Mouse (Mus musculus) adrenal gland, adult (tissue): ENCODE measurements around the gene Rab5a.
A peak's percentile ranks its signal among the peaks of the same experiment; 100 is the strongest.
"Not testable (repeated sequence)": the region's sequence is repeated elsewhere in the genome, so short reads cannot be mapped to it uniquely, and the experiment has no call there.

ENCODE experiments used
- DNase-seq, 2 experiments: peaks; one replicate each; pipeline ENCODE4 v3.0.0; 2022 to 2023; ENCODE audit warnings: low spot score in 1 of 2; ENCODE audit not compliant: inconsistent age in 2 of 2

The Rab5a gene

DNA sequence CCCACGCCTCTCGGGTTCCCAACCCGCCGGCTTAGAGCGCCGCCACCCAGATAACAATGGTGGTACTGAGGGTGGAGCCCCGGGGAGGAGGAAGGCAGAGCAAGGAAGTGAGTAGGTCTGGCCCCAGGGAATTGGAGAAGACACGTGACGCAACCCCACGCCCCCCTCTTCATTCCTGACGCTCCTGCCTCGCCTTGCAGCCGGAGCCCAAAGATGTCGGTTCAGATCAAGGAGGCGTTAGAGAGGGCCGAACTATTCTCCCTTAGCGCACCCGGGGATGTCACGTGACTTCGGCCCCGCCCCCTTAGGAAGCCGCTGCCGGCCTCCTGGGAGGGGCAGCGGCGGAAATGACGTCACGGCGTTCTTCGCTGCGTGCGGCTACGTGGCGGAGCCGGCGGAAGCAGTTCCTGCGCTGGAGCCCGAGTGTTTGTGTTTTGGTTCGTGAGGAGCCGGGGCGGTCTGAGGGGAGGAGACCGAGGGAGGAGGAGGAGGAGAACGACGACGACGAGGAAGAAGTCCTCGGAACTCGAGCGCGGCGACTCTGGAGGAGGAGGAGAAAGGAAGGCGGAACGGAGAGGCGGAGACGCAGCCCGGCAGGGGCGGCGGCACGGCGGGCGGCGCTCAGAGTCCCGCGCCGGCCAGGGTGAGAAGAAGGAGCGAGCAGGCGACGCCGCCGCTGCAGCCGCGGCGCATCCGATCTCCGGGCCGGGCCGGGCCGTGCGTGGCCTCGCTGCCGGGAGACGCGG, at the start of gene Rab5a:
TSS of gene Rab5a (plus strand) at position 377 of the 746 bp plus-strand sequence.
- peak; percentile 100 for DNase-seq

GRCm38 (mm10) chr17:53456152-53456551, 22.9 kb upstream of the Rab5a start:
- DNase-seq = no peak

DNA sequence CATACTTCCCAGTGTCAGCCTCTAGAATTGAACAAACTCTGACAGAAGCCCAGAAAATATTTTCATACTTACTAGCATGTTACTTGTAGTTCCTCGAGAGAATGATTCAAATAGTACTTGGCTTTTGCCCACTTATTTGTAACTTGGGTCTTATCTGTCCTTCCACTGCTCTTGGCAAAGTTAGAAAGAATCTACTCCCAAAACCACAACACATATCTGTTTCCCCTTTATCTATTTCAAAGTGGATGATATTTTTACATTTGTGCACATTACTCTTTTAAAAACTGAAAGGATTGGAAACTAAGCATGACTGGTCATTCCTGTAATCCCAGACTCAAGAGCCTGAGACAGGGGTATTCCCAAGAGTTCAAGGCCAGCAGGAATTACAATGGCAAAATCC, 22.3 kb upstream of the Rab5a start:
- DNase-seq = no peak

DNA sequence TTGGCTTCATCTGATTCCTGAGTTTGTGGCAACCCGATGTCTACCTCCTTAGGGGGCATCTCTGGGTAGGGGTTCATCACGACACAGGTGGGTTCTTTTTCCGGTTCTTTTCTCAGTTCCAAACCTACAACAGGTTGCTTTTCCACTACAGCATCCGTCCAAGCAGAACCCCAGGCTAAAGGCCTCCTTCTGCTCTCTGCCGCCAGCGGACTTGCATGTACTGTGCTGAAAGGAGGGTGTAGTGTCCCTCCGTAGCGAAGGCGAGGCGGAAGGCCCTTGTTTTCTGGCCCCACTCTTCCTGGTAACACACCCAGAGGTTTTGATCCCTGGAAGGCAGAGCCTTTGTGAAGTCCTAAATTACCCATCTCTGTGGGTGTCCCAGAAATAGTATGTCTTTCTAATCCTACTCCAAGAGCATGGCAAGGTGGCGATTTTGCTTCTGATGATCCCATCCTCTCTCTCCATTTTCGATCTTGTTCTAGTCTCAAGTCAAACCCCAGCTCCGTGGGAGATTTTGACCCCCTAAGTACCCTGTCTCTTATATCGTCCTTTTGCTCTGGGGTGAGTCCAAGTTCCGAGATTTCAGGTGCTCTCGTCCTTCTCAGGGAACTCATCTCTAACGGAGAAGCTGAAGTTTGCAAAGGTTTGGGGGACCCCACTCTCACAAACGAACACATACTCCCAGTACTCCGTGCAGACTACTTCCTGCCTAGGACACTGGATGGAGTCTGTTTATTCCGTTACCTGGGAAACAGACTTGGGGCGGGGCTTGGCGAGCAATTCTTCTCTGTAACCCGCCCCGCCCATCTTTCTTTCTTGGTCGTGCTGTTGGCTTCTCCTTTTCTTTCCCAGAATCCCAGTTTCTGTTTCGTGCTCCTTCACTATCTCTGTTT, 16.2 kb upstream of the Rab5a start, which contains the start of gene Efhb:
TSS of gene Efhb (minus strand) at position 719 of the 893 bp plus-strand sequence.
- DNase-seq = peak; percentile 86 to 96

DNA sequence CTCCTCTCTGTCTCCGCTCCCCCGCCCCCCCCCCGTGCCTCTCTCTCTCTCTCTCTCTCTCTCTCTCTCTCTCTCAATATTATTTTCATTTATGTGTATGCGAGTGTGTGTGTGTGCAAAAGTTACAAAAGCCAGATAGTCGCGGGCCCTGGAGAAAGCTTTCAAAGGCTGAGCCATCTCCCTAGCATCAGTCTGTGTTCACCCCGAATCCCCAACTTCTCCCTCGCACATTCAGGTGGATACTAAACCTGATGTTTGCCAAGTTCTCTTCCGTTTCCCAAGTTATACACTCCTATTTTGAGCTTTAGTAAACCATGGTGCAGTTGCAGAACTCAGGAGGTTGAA, 15.6 kb upstream of the Rab5a start:
- no peak for DNase-seq

DNA sequence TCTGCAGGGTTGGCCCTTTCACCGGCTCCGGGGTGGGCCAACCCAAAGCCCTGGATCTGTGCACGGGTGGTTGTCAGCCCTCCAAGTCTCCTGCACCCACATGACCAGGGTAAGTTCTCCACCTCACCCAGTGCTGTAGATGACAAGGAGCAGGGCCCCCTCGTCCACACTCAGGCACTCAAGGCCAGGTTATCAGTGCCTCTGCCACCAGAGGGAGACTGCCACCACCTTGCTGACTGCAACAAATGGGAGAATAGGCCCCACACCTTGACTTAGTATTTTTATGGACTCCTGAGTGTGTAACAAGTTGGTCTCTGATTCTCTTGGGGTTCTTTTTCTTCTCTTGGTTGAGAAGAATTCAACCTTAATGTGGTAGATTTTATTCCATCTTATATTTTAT, 13.5 kb upstream of the Rab5a start:
- DNase-seq = no peak

DNA sequence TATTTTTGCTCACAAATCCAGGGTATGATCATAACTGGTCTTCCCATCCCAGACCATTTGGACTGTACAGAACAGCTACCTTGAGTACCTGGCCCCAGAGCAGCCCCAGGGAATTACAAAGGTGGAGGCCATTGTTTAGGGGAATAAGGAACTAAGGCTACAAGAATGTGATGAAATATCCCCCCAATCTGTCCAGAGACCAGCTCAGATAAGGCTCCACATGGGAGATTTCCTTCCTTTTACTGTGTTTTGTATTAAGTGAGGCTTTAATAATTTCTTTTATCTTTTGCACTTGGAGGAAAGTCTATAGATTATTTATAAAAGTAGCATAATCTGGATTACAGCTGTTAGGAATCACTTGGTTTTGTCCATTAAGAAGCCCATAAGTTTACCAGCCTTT, 10.3 kb upstream of the Rab5a start:
- no peak for DNase-seq

- DNase-seq = no peak
Measured at GRCm38 (mm10) chr17:53478066-53478857, 772 bp upstream of the Rab5a start.

- peak; percentile 84 to 94 for DNase-seq
Measured at GRCm38 (mm10) chr17:53479604-53480041, 589 bp downstream of the Rab5a start.

- DNase-seq = peak in 1 of 2 experiments; percentile 56
Measured at GRCm38 (mm10) chr17:53480433-53480832, 1.4 kb downstream of the Rab5a start.

- peak in 1 of 2 experiments; percentile 63 for DNase-seq
Measured at GRCm38 (mm10) chr17:53488291-53489006, 9.4 kb downstream of the Rab5a start.

- no peak for DNase-seq
Measured at GRCm38 (mm10) chr17:53489007-53489378, 10.0 kb downstream of the Rab5a start.

DNA sequence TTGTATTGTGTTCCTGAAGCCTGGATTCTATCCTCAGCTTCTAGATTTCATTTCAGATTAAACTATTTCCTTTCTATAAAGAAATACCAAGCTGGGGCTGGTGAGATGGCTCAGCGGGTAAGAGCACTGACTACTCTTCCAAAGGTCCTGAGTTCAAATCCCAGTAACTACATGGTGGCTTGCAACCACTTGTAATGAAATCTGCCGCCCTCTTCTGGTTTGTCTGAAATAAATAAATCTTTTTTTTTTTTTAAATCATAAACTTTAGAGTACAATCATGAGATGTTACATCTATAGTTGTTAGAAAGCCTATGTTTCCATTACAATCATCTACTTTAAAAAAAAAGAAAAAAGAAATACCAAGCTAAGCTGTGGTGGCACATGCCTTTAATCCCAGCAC, 23.9 kb downstream of the Rab5a start:
- no peak for DNase-seq

DNA sequence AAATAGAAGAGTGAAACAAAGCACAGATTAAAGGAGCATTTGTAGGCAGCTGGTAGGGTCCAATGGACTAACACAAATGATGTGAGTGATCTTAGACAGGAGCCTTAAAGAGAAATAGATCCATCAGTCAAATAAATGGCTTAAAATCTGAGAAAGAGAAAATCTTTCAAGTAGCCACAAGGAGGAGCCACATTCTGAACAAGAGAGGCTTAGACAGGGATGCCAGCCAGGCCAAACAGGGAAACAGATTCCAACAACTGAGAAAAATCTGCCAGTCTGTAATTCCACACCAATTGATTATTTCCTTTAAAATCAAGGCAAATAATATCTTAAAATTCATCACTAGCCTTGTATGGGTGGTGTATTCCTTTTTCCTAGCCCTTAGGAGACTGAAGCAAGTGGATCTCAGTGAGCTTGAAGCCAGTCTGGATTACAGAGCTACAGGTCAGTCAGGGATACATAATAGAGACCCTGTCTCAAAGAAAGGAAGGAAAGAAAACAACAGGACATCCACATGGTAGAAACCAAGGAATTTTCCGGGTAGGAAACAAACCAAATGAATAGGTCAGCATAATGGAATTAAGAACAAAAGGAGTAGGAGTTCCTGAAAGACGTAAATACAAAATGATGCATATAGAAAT, 33.4 kb downstream of the Rab5a start:
- DNase-seq = peak in 1 of 2 experiments; percentile 61

DNA sequence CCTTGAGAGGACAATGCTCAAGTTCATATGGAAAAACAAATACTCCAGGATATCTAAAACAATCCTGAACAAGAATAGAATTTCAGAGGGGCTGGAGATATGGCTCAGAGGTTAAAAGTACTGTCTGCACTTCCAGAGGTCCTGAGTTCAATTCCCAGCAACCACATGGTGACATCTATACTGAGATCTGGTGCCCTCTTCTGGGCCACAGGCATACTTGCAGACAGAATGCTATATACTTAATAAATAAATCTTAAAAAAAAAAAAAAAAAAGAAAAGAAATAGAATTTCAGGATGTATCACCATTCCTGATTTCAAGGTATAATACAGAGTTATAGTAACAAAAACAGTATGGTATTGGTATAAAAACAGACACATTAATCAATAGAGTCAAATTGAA, 40.3 kb downstream of the Rab5a start:
- DNase-seq = no peak

- no peak for DNase-seq
Measured at GRCm38 (mm10) chr17:53520509-53520908, 41.5 kb downstream of the Rab5a start.

DNA sequence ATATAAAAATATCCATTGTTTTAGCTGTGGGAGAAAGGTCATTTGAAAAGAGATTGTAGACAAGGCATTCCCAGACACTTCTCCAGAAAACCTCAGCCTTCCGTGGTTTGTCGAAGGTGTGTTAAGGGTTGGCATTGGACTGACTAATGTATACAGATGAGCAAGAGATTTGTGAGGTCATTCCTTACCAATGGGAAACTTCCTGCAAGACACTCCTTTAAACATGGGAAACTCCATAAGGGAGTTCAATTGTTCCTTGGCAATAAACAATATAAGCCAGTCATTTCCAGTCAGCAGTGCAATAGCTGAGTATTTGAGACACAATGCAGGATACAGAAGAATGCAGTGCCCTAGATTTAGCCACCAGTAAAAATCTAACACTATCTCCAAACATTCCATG, 49.0 kb downstream of the Rab5a start:
- no peak for DNase-seq

DNA sequence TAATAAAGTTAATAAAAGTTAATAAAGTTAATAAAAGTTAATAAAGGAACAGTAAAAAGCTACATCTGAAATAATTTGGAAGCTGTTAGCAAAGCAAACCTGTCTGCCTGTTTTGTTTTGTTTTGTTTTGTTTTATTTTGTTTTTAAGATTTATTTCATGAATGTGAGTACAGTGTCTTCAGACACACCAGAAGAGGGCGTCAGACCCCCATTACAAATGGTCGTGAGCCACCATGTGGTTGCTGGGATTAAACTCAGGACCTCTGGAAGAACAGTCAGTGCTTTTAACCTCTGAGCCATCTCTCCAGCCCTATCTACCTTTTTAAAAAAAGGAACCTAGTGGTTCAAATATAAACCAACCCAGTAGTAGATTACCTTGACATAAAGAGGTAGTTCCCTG, 52.1 kb downstream of the Rab5a start:
- DNase-seq = peak; percentile 44 to 67

DNA sequence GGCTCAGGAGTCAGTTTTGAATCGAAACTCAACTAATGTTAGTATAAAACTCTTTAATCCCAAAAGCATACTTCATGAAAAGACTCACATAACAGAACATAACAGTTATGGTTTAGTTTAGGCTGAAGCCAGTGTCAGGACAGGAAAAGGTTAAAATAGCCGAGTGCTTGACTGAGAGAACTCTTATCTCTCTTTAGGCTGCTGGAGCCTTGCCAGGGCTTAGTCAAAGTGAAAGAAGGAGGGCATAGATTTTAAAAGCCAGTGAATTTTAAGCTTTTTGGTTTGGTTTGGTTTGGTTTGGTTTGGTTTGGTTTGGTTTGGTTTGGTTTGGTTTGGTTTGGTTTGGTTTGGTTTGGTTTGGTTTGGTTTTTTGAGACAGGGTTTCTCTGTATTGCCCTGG, 53.4 kb downstream of the Rab5a start:
- peak; percentile 45 to 74 for DNase-seq

DNA sequence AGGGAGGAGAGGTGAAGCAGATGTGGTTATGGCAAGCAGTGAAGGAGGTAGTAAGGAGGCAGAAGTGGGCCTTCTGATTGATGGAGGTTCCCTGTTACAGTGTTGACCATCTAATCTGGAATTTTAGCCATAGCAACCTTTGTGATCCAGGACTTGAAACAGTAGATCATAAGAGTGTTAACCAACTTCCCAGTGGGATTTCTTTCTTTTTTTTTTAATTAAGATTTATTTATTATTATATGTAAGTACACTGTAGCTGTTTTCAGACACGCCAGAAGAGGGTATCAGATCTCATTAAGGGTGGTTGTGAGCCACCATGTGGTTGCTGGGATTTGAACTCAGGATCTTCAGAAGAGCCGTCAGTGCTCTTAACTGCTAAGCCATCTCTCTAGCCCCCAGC, 60.3 kb downstream of the Rab5a start, which contains the start of gene Pp2d1:
TSS of gene Pp2d1 (minus strand) at position 101 of the 400 bp plus-strand sequence.
- DNase-seq = not testable (repeated sequence)
